In genomic region chr11:114639681-114640103, GRCm38 (mm10) we compare ENCODE assay signal across 10 mouse cellular contexts. TPM values are rescaled to one million over a fixed set of nuclear protein-coding genes. Genes with fewer than 3 reads are reported as not detected.
DNase-seq lines count a peak whose midpoint lies in the region; ATAC-seq and TF ChIP-seq lines count a peak whose summit lies in the region.
"Had no signal": no experiment of that assay in that cellular context is flagged by ENCODE, and none has a peak within 500 bp of the region (broad histone marks: within the 10 kb centered on the region; RNA-seq: fewer than 3 reads in every experiment).

No protein-coding gene starts in this region.

- no peak overlapping the region for H3K9ac ChIP-seq in kidney, embryonic 16.5 days (replicated peaks; ENCODE audit: low read length)
- 0 out of 2 replicates have a peak overlapping the region, but pooled peaks have one; percentile 19 for H3K9ac ChIP-seq in ES-E14 (ENCODE audit: insufficient read depth, low read depth, low read length, poor library complexity, severe bottlenecking)
- 0 out of 2 replicates have a peak overlapping the region, but pooled peaks have one; percentile 11 for H3K9ac ChIP-seq in embryonic facial prominence, embryonic 14.5 days (ENCODE audit: low read depth, low read length)
- no peak overlapping the region for H3K9ac ChIP-seq in limb, embryonic 14.5 days (ENCODE audit: low read depth, low read length, severe bottlenecking)

- no peak overlapping the region for H3K27ac ChIP-seq in kidney, embryonic 16.5 days (ENCODE audit: low read length)
- H3K27ac ChIP-seq in ES-E14 (ENCODE audit: insufficient read depth, low read depth, low read length, poor library complexity, severe bottlenecking): no peak overlapping the region
- no peak overlapping the region for H3K27ac ChIP-seq in embryonic facial prominence, embryonic 14.5 days (replicated peaks; ENCODE audit: low read depth, low read length)
- H3K27ac ChIP-seq in limb, embryonic 14.5 days (replicated peaks; ENCODE audit: low read depth, low read length): no peak overlapping the region
- H3K27ac ChIP-seq in gastrocnemius, adult 2 months: no peak overlapping the region

- H3K36me3 ChIP-seq in kidney, embryonic 16.5 days (ENCODE audit: insufficient read depth, low read length): no peaks in the 10 kb centered on the region
- no peaks in the 10 kb centered on the region for H3K36me3 ChIP-seq in ES-E14 (ENCODE audit: control insufficient read depth, insufficient read depth, low read length, poor library complexity, severe bottlenecking)
- H3K36me3 ChIP-seq in embryonic facial prominence, embryonic 14.5 days (ENCODE audit: control insufficient read depth, insufficient read depth, low read length): no peaks in the 10 kb centered on the region
- H3K36me3 ChIP-seq in limb, embryonic 14.5 days (ENCODE audit: control insufficient read depth, insufficient read depth, low read length): no peaks in the 10 kb centered on the region

- in situ Hi-C loops in ES-E14 (cut with MboI; ENCODE audit: low sequenced_read_pairs in 2 of 2, unreplicated experiment in 2 of 2): loop anchor here (10.0 to 25.0 kb wide), 4 partner anchors 225 to 777 kb away; no protein-coding TSS in a partner anchor

- no peak for ATAC-seq in kidney, embryonic 16.5 days (ENCODE audit: low FRiP score, low TSS enrichment)
- ATAC-seq in embryonic facial prominence, embryonic 14.5 days (ENCODE audit: low read depth): no peak
- ATAC-seq in limb, embryonic 14.5 days (ENCODE audit: low FRiP score, low read depth): no peak

- intact Hi-C loops in gastrocnemius, postnatal 36 days (cut with DNase I): loop anchor here (5.0 kb wide), 2 partner anchors 117 to 162 kb away; no protein-coding TSS in a partner anchor
- intact Hi-C loops in gastrocnemius, adult 2 months (cut with DNase I): loop anchor here (5.0 kb wide), 1 partner anchor 437 kb away; no protein-coding TSS in a partner anchor

- no peak overlapping the region for H3K4me3 ChIP-seq in kidney, embryonic 16.5 days (ENCODE audit: low read length)
- peak overlapping the region; percentile 18 to 24; a peak in 1 of 4 replicates for H3K4me3 ChIP-seq in ES-E14 (ENCODE audit: insufficient read depth in 1 of 2, low read depth in 1 of 2, low read length in 2 of 2, poor library complexity in 1 of 2, severe bottlenecking in 1 of 2)
- no peak overlapping the region for H3K4me3 ChIP-seq in embryonic facial prominence, embryonic 14.5 days (ENCODE audit: low read depth, low read length)
- H3K4me3 ChIP-seq in limb, embryonic 14.5 days (replicated peaks; ENCODE audit: low read length): no peak overlapping the region
- H3K4me3 ChIP-seq in gastrocnemius, adult 2 months: no peak overlapping the region
- H3K4me3 ChIP-seq: erythroblast, embryonic 14.5 days had no signal

- peak overlapping the region; percentile 19; the same call in 1 of the 2 replicates for H3K4me2 ChIP-seq in kidney, embryonic 16.5 days (replicated peaks; ENCODE audit: low read depth, low read length)
- H3K4me2 ChIP-seq in embryonic facial prominence, embryonic 14.5 days (ENCODE audit: low read depth, low read length): peak overlapping the region; percentile 25; the same call in 1 of the 2 replicates
- peak overlapping the region; percentile 16; the same call in 1 of the 2 replicates for H3K4me2 ChIP-seq in limb, embryonic 14.5 days (replicated peaks; ENCODE audit: low read depth, low read length, severe bottlenecking)

- DNase-seq in kidney, postnatal 14 days: no peak
- no peak for DNase-seq in ES-E14 (ENCODE audit: low read depth, low spot score)
- no peak for DNase-seq in embryonic facial prominence, embryonic 14.5 days (ENCODE audit: low spot score)
- DNase-seq in limb, embryonic 14.5 days (ENCODE audit: low spot score): no peak
- no peak for DNase-seq in cerebellum, adult 18-20 months
- DNase-seq in gastrocnemius, postnatal 36 days: no peak
- no peak for DNase-seq in gastrocnemius, adult 2 months
- DNase-seq: thymus, adult 2 months had no signal

- TF ChIP-seq POLR2A in limb, embryonic 14.5 days (IDR thresholded peaks at IDR 0.05; ENCODE audit: borderline replicate concordance, extremely low read depth, insufficient read depth, insufficient read length): no peak

- peaks cover 6% of the 10 kb centered on the region; the same call in 1 of the 2 replicates for H3K4me1 ChIP-seq in kidney, embryonic 16.5 days (ENCODE audit: insufficient read depth, low read length)
- H3K4me1 ChIP-seq in ES-E14 (ENCODE audit: control insufficient read depth in 2 of 2, insufficient read depth in 2 of 2, low read length in 2 of 2, poor library complexity in 1 of 2): peaks cover 0 to 20% of the 10 kb centered on the region in 2 experiments; a peak in 2 of 4 replicates
- H3K4me1 ChIP-seq in embryonic facial prominence, embryonic 14.5 days (ENCODE audit: control insufficient read depth, insufficient read depth, low read length): peaks cover 6% of the 10 kb centered on the region; the same call in 1 of the 2 replicates
- H3K4me1 ChIP-seq in limb, embryonic 14.5 days (ENCODE audit: control insufficient read depth, insufficient read depth, low read length): peaks cover 10% of the 10 kb centered on the region; the same call in 1 of the 2 replicates

- peaks cover 41% of the 10 kb centered on the region for H3K27me3 ChIP-seq in kidney, embryonic 16.5 days (ENCODE audit: insufficient read depth, low read length)
- H3K27me3 ChIP-seq in embryonic facial prominence, embryonic 14.5 days (replicated peaks; ENCODE audit: control insufficient read depth, insufficient read depth, low read length): peaks cover 9% of the 10 kb centered on the region
- H3K27me3 ChIP-seq in limb, embryonic 14.5 days (ENCODE audit: control insufficient read depth, insufficient read depth, low read length): peaks cover 4% of the 10 kb centered on the region; the same call in 1 of the 2 replicates

- TF ChIP-seq CTCF in gastrocnemius, adult 2 months (IDR thresholded peaks at IDR 0.05): no peak

- H3K9me3 ChIP-seq in kidney, embryonic 16.5 days (ENCODE audit: low read length): no peaks in the 10 kb centered on the region
- no peaks in the 10 kb centered on the region for H3K9me3 ChIP-seq in ES-E14 (ENCODE audit: control insufficient read depth, insufficient read depth, low read depth, low read length)
- no peaks in the 10 kb centered on the region for H3K9me3 ChIP-seq in embryonic facial prominence, embryonic 14.5 days (ENCODE audit: control insufficient read depth, low read length)
- no peaks in the 10 kb centered on the region for H3K9me3 ChIP-seq in limb, embryonic 14.5 days (ENCODE audit: control insufficient read depth, low read length)

- WGBS in kidney, embryonic 16.5 days: 6% methylated on average over 19 of the region's 19 CpGs
- 6% methylated on average over 19 of the region's 19 CpGs for WGBS in embryonic facial prominence, embryonic 14.5 days
- 3% methylated on average over 19 of the region's 19 CpGs for WGBS in limb, embryonic 14.5 days

TF ChIP-seq in ES-E14, 5 proteins besides CTCF, POLR2A, EP300 and RAD21:
- TF ChIP-seq CHD2 (IDR thresholded peaks at IDR 0.05; ENCODE audit: low read depth, low read length) (no peak), HCFC1 (IDR thresholded peaks at IDR 0.05; ENCODE audit: borderline replicate concordance, insufficient read depth, low read length) (no peak), MAFK (IDR thresholded peaks at IDR 0.05; ENCODE audit: insufficient read depth, low read depth, low read length) (no peak), ZC3H11A (IDR thresholded peaks at IDR 0.05; ENCODE audit: borderline replicate concordance, low read depth, low read length) (no peak), ZNF384 (IDR thresholded peaks at IDR 0.05; ENCODE audit: low read depth, low read length) (no peak)
TF ChIP-seq in ES-E14: peak in this region for 0.

RNA-seq across cellular contexts. Expression of gene Rpl38, which starts 28.6 kb away (rescaled TPM):
- 802 and 841 TPM in 2 replicates for polyA plus RNA-seq in kidney, embryonic 16.5 days (2015; fragmentation: Nextera tagmentation; extraction: Ambion mirVana)
- 2,560 and 3,102 TPM in 2 replicates for total RNA-seq in ES-E14 (2012; rRNA removed)
- 1,079 and 1,191 TPM in 2 replicates for polyA plus RNA-seq in embryonic facial prominence, embryonic 14.5 days (2014; fragmentation: Nextera tagmentation; extraction: Ambion mirVana)
- 1,565 and 2,419 TPM in 2 replicates for polyA plus RNA-seq in limb, embryonic 14.5 days (2012; rRNA removed)
- polyA plus RNA-seq in limb, embryonic 14.5 days (2014; fragmentation: Nextera tagmentation; extraction: Ambion mirVana): 1,011 and 1,139 TPM in 2 replicates
- total RNA-seq in gastrocnemius, postnatal 36 days (2021): 100 to 1,000 TPM; 432 to 556 TPM
- total RNA-seq in gastrocnemius, adult 2 months (2021): 100 to 1,000 TPM; 544 to 670 TPM

RNA-seq across cellular contexts. Expression of gene Ttyh2, which starts 35.5 kb away (rescaled TPM):
- polyA plus RNA-seq in kidney, embryonic 16.5 days (2015; fragmentation: Nextera tagmentation; extraction: Ambion mirVana): 20.4 and 21.5 TPM in 2 replicates
- total RNA-seq in ES-E14 (2012; rRNA removed): 16.7 and 40.0 TPM in 2 replicates
- polyA plus RNA-seq in embryonic facial prominence, embryonic 14.5 days (2014; fragmentation: Nextera tagmentation; extraction: Ambion mirVana): 37.7 and 41.1 TPM in 2 replicates
- 16.9 and 21.3 TPM in 2 replicates for polyA plus RNA-seq in limb, embryonic 14.5 days (2012; rRNA removed)
- 21.7 and 25.9 TPM in 2 replicates for polyA plus RNA-seq in limb, embryonic 14.5 days (2014; fragmentation: Nextera tagmentation; extraction: Ambion mirVana)
- total RNA-seq in gastrocnemius, postnatal 36 days (2021): 10 to 100 TPM; 16.0 to 19.4 TPM
- total RNA-seq in gastrocnemius, adult 2 months (2021): 10 to 100 TPM; 15.7 to 17.4 TPM

Comparison
In these comparisons a context has a peak if more than half of its experiments do, and no peak if none do; other contexts are left out.
1. H3K4me3 ChIP-seq: peak in ES-E14 (2 of 2); none in kidney, embryonic 16.5 days (single experiment), embryonic facial prominence, embryonic 14.5 days (single experiment), limb, embryonic 14.5 days (single experiment) and gastrocnemius, adult 2 months (single experiment).
2. H3K9ac ChIP-seq: peak in ES-E14 (single experiment) and embryonic facial prominence, embryonic 14.5 days (single experiment); none in kidney, embryonic 16.5 days (single experiment) and limb, embryonic 14.5 days (single experiment).
3. Peak in every context shown above with its lines, with median percentiles within 50 percentile points of each other: H3K4me2 ChIP-seq.